Mouse (Mus musculus): Measurements from ENCODE around the gene Spdl1. TPM values are rescaled to one million over a fixed set of nuclear protein-coding genes. Genes with fewer than 3 reads are reported as not detected.

The Spdl1 gene
- total and polyA plus RNA-seq, 2 experiments, result 0.07 to 0.18 TPM

- H3K4me1 ChIP-seq (ENCODE audit: control insufficient read depth, insufficient read depth, low read length), result no peaks in the 10 kb centered on the region
- DNase-seq (ENCODE audit: extremely low read depth, low read depth, low spot score), result no peak
- H3K27ac ChIP-seq (replicated peaks; ENCODE audit: insufficient read depth, low read depth, low read length), result no peak overlapping the region
- no peak overlapping the region for H3K9ac ChIP-seq (ENCODE audit: low read depth, low read length)
- H3K36me3 ChIP-seq (ENCODE audit: control insufficient read depth, insufficient read depth, low read length), result no peaks in the 10 kb centered on the region
- 71% methylated on average over 3 of the region's 3 CpGs for WGBS
- H3K27me3 ChIP-seq (ENCODE audit: control insufficient read depth, insufficient read depth, low read length), result no peaks in the 10 kb centered on the region
- no peaks in the 10 kb centered on the region for H3K79me2 ChIP-seq (ENCODE audit: control insufficient read depth, insufficient read depth, low read length)
- no peak overlapping the region for H3K4me3 ChIP-seq (ENCODE audit: insufficient read depth, low read depth, low read length)
- TF ChIP-seq CTCF (IDR thresholded peaks at IDR 0.05; ENCODE audit: low read depth, low read length), result no peak
- TF ChIP-seq POLR2A (IDR thresholded peaks at IDR 0.05; ENCODE audit: extremely low read depth, insufficient read depth, low read length), result no peak
Measured at GRCm38 (mm10) chr11:34871456-34871855, 38.0 kb upstream of the Spdl1 start.

GRCm38 (mm10) chr11:34868626-34869025 lies 35.2 kb upstream of the Spdl1 start:
- 40% methylated on average over 6 of the region's 6 CpGs for WGBS
- Histone ChIP-seq H3K36me3 (ENCODE audit: control insufficient read depth, insufficient read depth, low read length) (no peaks in the 10 kb centered on the region), H3K9ac (ENCODE audit: low read depth, low read length) (no peak overlapping the region), H3K27ac (replicated peaks; ENCODE audit: insufficient read depth, low read depth, low read length) (no peak overlapping the region), H3K27me3 (ENCODE audit: control insufficient read depth, insufficient read depth, low read length) (no peaks in the 10 kb centered on the region), H3K79me2 (ENCODE audit: control insufficient read depth, insufficient read depth, low read length) (no peaks in the 10 kb centered on the region), H3K4me1 (ENCODE audit: control insufficient read depth, insufficient read depth, low read length) (no peaks in the 10 kb centered on the region), H3K4me3 (ENCODE audit: insufficient read depth, low read depth, low read length) (no peak overlapping the region)
- no peak for DNase-seq (ENCODE audit: extremely low read depth, low read depth, low spot score)
- TF ChIP-seq CTCF (IDR thresholded peaks at IDR 0.05; ENCODE audit: low read depth, low read length), result no peak
- no peak for TF ChIP-seq POLR2A (IDR thresholded peaks at IDR 0.05; ENCODE audit: extremely low read depth, insufficient read depth, low read length)

GRCm38 (mm10) chr11:34865741-34866270 lies 32.4 kb upstream of the Spdl1 start:
- TF ChIP-seq CTCF (IDR thresholded peaks at IDR 0.05; ENCODE audit: low read depth, low read length) (no peak), POLR2A (IDR thresholded peaks at IDR 0.05; ENCODE audit: extremely low read depth, insufficient read depth, low read length) (no peak)
- H3K4me1 ChIP-seq (ENCODE audit: control insufficient read depth, insufficient read depth, low read length), result no peaks in the 10 kb centered on the region
- no peaks in the 10 kb centered on the region for H3K79me2 ChIP-seq (ENCODE audit: control insufficient read depth, insufficient read depth, low read length)
- H3K4me3 ChIP-seq (ENCODE audit: insufficient read depth, low read depth, low read length), result no peak overlapping the region
- H3K27me3 ChIP-seq (ENCODE audit: control insufficient read depth, insufficient read depth, low read length), result no peaks in the 10 kb centered on the region
- DNase-seq (ENCODE audit: extremely low read depth, low read depth, low spot score), result no peak
- 65% methylated on average over 3 of the region's 3 CpGs for WGBS
- no peak overlapping the region for H3K9ac ChIP-seq (ENCODE audit: low read depth, low read length)
- no peaks in the 10 kb centered on the region for H3K36me3 ChIP-seq (ENCODE audit: control insufficient read depth, insufficient read depth, low read length)
- no peak overlapping the region for H3K27ac ChIP-seq (replicated peaks; ENCODE audit: insufficient read depth, low read depth, low read length)

GRCm38 (mm10) chr11:34865181-34865580 lies 31.7 kb upstream of the Spdl1 start:
- DNase-seq (ENCODE audit: extremely low read depth, low read depth, low spot score), result no peak
- H3K27ac ChIP-seq (replicated peaks; ENCODE audit: insufficient read depth, low read depth, low read length), result no peak overlapping the region
- no peak for TF ChIP-seq POLR2A (IDR thresholded peaks at IDR 0.05; ENCODE audit: extremely low read depth, insufficient read depth, low read length)
- TF ChIP-seq CTCF (IDR thresholded peaks at IDR 0.05; ENCODE audit: low read depth, low read length), result no peak

GRCm38 (mm10) chr11:34856652-34857051 lies 23.2 kb upstream of the Spdl1 start:
- WGBS, result 63% methylated on average over 3 of the region's 3 CpGs
- Histone ChIP-seq H3K27ac (replicated peaks; ENCODE audit: insufficient read depth, low read depth, low read length) (no peak overlapping the region), H3K4me1 (ENCODE audit: control insufficient read depth, insufficient read depth, low read length) (no peaks in the 10 kb centered on the region), H3K9ac (ENCODE audit: low read depth, low read length) (no peak overlapping the region), H3K36me3 (ENCODE audit: control insufficient read depth, insufficient read depth, low read length) (no peaks in the 10 kb centered on the region), H3K27me3 (ENCODE audit: control insufficient read depth, insufficient read depth, low read length) (no peaks in the 10 kb centered on the region), H3K4me3 (ENCODE audit: insufficient read depth, low read depth, low read length) (no peak overlapping the region), H3K79me2 (ENCODE audit: control insufficient read depth, insufficient read depth, low read length) (no peaks in the 10 kb centered on the region)
- DNase-seq (ENCODE audit: extremely low read depth, low read depth, low spot score), result peak; percentile 10
- no peak for TF ChIP-seq CTCF (IDR thresholded peaks at IDR 0.05; ENCODE audit: low read depth, low read length)

More at GRCm38 (mm10) chr11:34865181-34865580, 31.7 kb upstream of the Spdl1 start:
- Histone ChIP-seq H3K4me3 (ENCODE audit: insufficient read depth, low read depth, low read length) (no peak overlapping the region), H3K4me1 (ENCODE audit: control insufficient read depth, insufficient read depth, low read length) (no peaks in the 10 kb centered on the region), H3K27me3 (ENCODE audit: control insufficient read depth, insufficient read depth, low read length) (no peaks in the 10 kb centered on the region), H3K79me2 (ENCODE audit: control insufficient read depth, insufficient read depth, low read length) (no peaks in the 10 kb centered on the region), H3K36me3 (ENCODE audit: control insufficient read depth, insufficient read depth, low read length) (no peaks in the 10 kb centered on the region), H3K9ac (ENCODE audit: low read depth, low read length) (no peak overlapping the region)
- WGBS, result 82% methylated on average over 14 of the region's 14 CpGs

- Histone ChIP-seq H3K4me1 (ENCODE audit: control insufficient read depth, insufficient read depth, low read length) (no peaks in the 10 kb centered on the region), H3K27ac (replicated peaks; ENCODE audit: insufficient read depth, low read depth, low read length) (no peak overlapping the region), H3K79me2 (ENCODE audit: control insufficient read depth, insufficient read depth, low read length) (no peaks in the 10 kb centered on the region), H3K27me3 (ENCODE audit: control insufficient read depth, insufficient read depth, low read length) (no peaks in the 10 kb centered on the region), H3K4me3 (ENCODE audit: insufficient read depth, low read depth, low read length) (no peak overlapping the region), H3K9ac (ENCODE audit: low read depth, low read length) (no peak overlapping the region), H3K36me3 (ENCODE audit: control insufficient read depth, insufficient read depth, low read length) (no peaks in the 10 kb centered on the region)
- no peak for DNase-seq (ENCODE audit: extremely low read depth, low read depth, low spot score)
- WGBS, result 51% methylated on average over 5 of the region's 5 CpGs
- TF ChIP-seq CTCF (IDR thresholded peaks at IDR 0.05; ENCODE audit: low read depth, low read length) (no peak), POLR2A (IDR thresholded peaks at IDR 0.05; ENCODE audit: extremely low read depth, insufficient read depth, low read length) (no peak)
Measured at GRCm38 (mm10) chr11:34846268-34846652, 12.8 kb upstream of the Spdl1 start.
